Mouse (Mus musculus): ENCODE data around the gene Gtse1.
"Not testable (repeated sequence)": the region's sequence is repeated elsewhere in the genome, so short reads cannot be mapped to it uniquely, and the experiment has no call there.

Gene Gtse1

DNA sequence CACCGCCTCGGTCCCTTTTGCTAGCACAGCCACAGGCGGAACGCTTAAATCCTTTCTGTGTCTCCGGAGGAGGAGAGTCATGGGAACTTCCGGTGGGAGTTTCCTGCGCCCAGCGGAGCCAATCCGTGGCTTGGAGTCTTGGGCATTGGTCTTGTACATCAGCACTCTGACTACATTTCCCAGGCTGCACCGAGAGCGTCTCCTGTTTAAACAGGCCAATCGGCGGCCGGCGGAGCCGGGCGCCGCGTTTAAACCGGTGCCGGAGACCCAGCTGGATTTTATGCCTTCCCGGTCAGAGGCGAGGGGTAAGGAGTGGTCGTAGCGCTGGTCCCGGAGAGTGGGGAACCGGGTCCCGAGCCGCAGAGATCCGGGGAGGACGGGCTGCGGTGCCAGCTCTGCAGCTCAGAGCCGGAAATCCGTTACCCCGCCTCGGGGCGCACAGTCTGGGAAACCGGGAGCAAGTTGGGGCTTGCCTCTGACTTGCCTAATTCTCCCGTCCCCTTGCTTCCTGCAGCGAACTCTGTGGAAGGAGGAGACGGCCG lies at the start of gene Gtse1:
Gtse1 (plus strand) TSS at position 256 of the 542 bp plus-strand sequence.
- DNase-seq: peak; percentile 95 to 96

DNA sequence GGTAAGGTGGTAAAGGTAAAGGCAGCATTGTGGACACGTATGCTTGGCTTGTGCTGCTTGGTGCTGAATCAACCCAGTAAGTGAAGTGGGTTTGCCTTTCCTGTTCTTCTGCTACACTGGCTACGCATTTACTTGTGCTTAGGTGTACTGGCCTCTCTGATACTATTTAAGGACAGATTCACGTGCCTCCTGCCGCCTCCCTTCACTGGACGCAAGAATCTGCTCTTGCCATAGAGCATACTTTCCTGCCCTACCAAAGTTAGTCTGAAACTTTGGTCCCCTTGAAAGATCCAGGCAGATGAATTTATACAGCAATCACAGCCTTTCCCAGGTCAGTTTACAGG lies 49.1 kb upstream of the Gtse1 start:
- DNase-seq: no peak

DNA sequence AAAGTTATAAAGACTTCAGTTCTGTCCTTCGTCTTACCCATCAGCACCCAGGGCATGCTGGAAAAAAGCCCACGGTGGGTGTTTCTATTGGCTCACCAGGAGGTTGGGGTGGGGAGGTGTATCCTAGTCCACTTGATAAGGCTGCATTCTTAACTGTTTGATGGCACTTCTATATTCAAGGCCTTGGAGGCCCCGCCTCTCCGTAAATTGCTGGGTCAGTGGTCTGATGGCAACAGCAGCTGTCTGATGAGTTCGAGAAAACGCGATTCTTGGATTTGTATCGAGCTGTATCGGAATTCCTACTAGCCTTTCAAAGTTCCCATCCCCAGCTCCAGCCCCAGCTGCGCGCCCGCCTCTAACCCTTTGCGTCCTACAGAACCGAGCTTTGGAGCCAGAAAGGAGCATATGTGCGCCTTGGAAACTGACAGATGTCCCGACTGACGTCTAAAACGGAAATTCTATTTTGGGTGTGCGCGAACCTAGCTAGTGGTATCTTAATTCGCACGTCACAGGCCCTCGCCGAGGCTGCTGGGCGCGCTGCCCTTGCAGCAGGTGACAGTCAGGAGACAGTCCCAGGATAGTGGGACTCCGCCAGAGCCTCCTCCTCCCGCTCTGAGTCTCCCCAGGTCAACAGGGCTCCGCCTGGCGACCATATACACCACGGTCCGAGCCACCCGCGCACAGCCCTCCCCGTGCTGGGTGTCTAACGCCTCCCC lies 48.6 kb upstream of the Gtse1 start:
- DNase-seq: peak; percentile 57 to 60

DNA sequence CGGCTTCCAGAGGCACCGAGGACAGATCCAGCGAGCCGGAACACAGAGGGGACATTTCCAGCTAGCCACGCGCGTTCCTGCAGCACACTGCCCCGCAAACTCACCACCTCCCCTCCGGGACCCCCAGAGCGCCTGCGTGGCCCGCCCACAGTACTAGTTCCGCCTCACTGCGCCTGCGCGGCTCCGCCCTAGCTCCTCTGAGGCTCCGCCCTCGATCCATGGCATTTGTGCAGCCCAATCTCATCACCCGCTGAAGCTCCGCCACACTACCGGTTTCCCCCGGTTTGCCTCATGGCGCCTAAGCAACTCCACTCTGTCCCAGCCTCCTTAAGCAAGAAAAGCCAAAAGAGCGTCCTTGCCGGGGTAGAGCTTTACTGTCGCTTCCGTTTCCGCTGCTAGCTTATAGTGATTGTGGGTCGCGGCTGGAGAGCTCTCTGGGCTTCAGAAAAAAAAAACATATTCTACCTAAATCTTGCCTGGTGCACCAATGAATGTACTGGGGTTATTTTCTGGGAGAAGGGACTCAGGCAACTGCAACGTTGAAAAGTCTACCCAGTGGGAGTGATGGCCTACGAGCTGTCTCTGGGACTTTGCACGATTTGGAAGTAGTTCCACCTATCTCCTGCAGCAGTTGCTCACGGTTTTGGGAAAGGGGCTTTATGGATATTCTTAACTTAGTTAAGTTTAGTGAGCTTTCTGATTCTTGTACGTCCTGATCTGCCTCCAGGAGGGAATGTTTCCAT lies 47.8 kb upstream of the Gtse1 start, which contains the start of gene Cdpf1:
Cdpf1 (minus strand) TSS at position 163 of the 743 bp plus-strand sequence.
- DNase-seq: peak; percentile 98 to 100

DNA sequence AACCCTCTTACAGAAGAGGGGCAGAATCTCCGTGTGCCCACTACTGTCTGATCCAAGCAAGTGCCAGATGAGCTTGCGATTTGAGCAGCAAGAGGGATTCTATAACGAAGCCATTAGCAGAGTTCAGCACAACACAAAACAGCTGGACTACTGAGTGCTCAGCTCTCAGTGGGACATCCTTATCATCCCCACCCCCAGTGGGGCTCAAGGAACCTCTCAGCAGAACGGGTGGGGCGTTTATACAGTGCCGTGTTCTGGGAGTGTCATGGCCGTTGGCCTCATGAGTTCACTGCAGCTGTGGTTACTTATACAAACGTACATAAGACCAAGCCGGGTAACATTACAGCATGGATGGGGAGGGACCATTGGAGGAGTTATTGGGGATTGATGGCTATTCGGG lies 46.1 kb upstream of the Gtse1 start:
- no peak for DNase-seq

- peak; percentile 44 to 67 for DNase-seq
Observed at GRCm38 (mm10) chr15:85821203-85822010, 38.1 kb upstream of the Gtse1 start, which contains the start of gene Pkdrej. Gene Pkdrej, minus strand, starts transcription at chr15:85821734.

GRCm38 (mm10) chr15:85822011-85822359 lies 37.6 kb upstream of the Gtse1 start:
- DNase-seq: peak in 1 of 2 experiments; percentile 8

DNA sequence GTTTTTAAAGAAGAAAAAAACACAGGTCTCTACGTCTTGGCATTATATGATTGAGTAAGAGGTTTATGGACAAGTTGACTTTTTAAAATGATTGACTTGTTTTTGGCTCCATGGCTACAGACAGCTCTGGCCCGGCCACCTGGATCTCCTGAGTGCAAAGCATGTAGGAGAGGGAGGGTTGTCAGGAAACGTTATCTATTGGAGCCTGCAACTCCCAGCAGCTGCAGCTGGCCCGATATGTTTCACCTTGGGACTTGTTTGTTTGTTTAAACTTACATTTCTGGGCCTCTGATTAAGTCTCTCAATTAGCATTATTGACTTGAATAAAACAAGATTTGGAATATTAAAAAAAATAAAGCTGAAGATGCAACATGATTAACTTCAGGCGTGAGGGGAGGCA lies 32.9 kb upstream of the Gtse1 start:
- no peak for DNase-seq

GRCm38 (mm10) chr15:85828071-85828470 lies 31.5 kb upstream of the Gtse1 start:
- DNase-seq: no peak

DNA sequence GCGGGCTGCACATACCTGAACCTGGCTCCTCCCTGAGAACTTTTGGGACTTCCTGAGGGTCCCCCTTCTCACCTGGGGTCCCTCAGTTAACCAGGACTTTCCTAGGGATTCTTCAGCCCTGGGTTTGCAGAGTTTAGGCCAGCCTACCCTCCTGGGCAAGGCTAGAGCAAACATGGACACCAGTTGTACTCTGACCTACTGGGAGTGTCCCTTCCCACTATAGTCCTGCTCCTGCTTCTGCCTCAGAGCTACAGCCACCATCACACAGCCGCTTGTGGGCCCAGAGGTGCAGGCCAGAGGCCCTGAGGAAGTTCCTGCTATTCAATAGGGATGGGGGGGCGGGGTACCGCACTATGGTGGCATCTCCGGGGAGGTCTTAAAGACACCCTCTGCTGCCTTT lies 30.1 kb upstream of the Gtse1 start:
- no peak for DNase-seq

DNA sequence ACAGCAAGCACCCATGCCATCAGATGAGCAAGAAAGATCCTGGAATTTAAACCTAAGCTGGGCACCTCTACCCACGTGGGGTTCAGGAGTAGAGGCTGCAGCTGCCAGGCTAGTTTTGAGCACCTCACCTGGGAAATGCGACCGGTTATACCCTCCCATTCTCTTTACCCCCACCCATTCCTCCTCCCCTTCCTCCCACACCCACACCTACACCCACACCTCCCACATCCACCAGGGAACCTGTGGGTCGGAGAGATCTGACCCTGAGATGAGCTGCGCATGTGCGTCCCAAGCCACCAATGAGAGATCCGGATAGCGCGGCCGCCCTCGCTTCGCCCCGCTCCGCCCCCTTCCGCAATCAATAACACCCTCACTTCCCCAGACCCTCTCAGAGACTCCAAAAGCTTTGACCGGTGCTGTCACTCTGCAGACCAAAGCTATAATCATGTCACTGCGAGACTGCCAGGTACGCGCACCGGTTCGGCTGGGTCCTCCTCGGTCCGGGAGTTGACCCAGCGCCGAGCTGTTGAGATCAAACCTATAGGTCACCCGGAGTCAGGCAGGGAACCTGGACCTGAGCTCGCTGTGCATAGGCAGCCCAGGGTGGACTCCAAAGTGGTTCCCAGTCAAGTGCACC lies 27.5 kb upstream of the Gtse1 start, which contains the start of gene Ttc38:
Ttc38 (plus strand) TSS at position 353 of the 637 bp plus-strand sequence.
- DNase-seq: peak; percentile 87 to 91

- no peak for DNase-seq
Observed at GRCm38 (mm10) chr15:85832599-85832998, 26.9 kb upstream of the Gtse1 start.

GRCm38 (mm10) chr15:85835335-85835734 lies 24.2 kb upstream of the Gtse1 start:
- DNase-seq: no peak

GRCm38 (mm10) chr15:85836887-85837286 lies 22.7 kb upstream of the Gtse1 start:
- no peak for DNase-seq

DNA sequence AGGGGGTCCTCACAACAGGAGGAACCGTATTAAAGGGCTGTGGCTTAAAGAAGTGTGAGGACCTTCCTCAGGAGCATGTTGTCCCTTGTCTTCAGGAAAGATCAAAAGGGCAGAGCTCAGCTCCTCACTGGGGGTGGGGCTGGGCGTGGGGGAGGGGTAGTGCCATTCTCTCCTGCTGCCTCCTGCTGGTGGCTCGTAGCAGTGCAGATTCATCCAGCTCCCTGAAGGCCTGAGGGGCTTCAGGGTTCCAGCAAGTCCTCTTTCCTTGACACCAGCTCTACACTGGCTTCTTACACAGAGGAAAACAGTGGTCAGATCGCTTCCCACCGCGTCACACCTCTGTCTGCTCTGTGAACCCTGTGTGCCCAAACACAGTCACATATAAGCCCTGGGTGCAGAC lies 18.6 kb upstream of the Gtse1 start:
- peak in 1 of 2 experiments; percentile 36 for DNase-seq

DNA sequence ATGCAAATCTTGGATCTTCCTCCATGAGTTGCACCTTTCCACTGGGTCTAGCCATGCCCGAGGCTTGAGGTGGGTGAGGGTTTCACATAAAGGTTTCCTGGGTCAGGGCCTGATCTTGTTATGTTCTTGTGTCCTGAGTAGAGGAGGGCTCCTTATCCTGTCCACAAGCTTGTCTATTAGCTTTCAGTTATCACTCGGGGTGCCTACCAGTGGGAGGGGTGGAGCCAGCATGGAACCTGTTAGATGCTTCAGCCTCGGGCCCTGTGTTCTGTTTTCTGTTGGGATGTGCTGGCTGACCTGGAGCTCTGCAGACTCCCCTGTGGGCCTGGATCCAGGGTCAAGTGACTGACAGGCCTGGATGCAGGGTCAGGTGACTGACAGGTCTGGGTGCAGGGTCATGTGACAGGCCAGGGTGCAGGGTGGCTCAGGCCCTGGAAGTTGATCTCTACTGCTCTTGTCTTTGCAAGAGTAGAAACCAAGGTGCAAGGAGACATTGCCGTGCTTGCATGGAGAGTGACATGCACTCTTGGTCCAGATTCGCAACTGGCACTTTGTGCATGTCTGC lies 17.7 kb upstream of the Gtse1 start:
- no peak for DNase-seq

DNA sequence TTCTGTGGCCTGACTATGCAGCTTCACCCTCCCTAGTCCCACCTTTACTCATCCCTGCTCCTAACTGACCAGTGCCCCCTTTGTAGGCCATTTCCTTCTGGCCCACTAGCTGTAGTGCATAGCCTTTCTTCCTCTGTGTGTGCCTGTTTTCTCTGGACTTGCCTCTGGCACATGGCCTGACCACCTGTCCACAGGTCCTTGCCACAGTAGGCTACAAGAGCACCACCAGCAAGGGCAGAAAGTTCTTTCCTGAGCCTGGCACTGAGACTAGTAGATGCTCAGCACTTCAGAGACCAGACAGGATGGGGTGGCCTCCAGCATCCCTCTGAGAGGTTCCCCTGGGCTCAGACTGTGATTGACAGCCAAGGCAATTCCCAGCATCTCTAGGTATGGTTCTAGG lies 14.5 kb upstream of the Gtse1 start:
- DNase-seq: no peak

GRCm38 (mm10) chr15:85851656-85852392 lies 7.7 kb upstream of the Gtse1 start:
- no peak for DNase-seq

GRCm38 (mm10) chr15:85858980-85859489 lies 510 bp upstream of the Gtse1 start:
- DNase-seq: no peak

DNA sequence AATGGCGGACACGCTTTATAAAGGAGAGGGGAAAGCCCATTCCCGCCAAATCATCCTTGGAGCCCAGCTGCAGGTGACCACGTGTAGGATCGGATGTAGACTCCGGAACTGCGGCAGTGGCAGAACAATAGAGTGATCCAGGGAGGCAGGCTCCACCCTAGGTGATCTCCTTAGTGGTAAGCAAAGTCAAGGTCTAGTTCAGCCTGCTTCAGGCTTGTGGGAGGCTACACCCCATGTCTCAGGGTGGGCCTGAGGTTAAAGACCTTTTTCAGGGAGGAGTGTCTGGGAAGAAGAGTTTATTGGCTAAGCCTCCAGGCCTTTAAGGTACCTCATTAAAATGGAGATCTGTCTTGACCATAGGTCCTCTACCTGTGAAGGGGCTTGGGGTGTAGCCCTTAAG lies 6.4 kb downstream of the Gtse1 start:
- not testable (repeated sequence) for DNase-seq

DNA sequence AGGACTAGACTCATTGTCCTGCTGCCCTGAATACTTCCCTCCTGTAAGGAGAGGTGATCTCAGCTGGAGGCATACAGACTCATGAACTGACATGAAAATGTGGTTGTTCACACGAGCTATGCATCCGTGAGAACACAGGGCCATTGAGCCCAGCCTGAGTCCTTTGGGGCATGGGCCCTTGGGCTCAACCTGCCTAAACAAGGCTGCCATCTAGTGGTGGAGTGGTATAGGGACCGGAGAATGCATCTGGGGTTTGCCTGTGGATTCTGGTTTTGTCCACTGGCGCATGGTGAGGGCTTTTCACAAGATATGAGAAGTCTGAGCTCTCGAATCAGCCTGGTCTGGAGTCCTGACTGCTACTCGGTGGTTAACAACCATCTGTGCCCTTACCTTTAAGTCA lies 8.2 kb downstream of the Gtse1 start:
- peak; percentile 57 to 80 for DNase-seq
